Mouse (Mus musculus): Measurements from ENCODE around the gene Cox6b1. TPM values are rescaled to one million over a fixed set of nuclear protein-coding genes. Genes with fewer than 3 reads are reported as not detected.

Gene Cox6b1
- polyA plus RNA-seq, 1 experiment from 2014 or later: 848 TPM

- no peaks in the 10 kb centered on the region for H3K9me3 ChIP-seq (replicated peaks)
- no peak overlapping the region for H3K4me2 ChIP-seq (replicated peaks)
- 48% methylated on average over 5 of the region's 5 CpGs for WGBS
- H3K9ac ChIP-seq: no peak overlapping the region
- H3K27me3 ChIP-seq: no peaks in the 10 kb centered on the region
- H3K27ac ChIP-seq (replicated peaks): no peak overlapping the region
- H3K36me3 ChIP-seq: no peaks in the 10 kb centered on the region
- no peak overlapping the region for H3K4me3 ChIP-seq (replicated peaks)
- ATAC-seq (ENCODE audit: insufficient number of reproducible peaks, low FRiP score, low TSS enrichment, low read depth): no peak
- peaks cover 9% of the 10 kb centered on the region for H3K4me1 ChIP-seq
Measured at GRCm38 (mm10) chr7:30592772-30593423, 33.1 kb downstream of the Cox6b1 start.

- Histone ChIP-seq H3K27ac (replicated peaks) (no peak overlapping the region), H3K9ac (no peak overlapping the region)
- 51% methylated on average over 4 of the region's 4 CpGs for WGBS
Measured at GRCm38 (mm10) chr7:30591605-30591951, 34.4 kb downstream of the Cox6b1 start.

DNA sequence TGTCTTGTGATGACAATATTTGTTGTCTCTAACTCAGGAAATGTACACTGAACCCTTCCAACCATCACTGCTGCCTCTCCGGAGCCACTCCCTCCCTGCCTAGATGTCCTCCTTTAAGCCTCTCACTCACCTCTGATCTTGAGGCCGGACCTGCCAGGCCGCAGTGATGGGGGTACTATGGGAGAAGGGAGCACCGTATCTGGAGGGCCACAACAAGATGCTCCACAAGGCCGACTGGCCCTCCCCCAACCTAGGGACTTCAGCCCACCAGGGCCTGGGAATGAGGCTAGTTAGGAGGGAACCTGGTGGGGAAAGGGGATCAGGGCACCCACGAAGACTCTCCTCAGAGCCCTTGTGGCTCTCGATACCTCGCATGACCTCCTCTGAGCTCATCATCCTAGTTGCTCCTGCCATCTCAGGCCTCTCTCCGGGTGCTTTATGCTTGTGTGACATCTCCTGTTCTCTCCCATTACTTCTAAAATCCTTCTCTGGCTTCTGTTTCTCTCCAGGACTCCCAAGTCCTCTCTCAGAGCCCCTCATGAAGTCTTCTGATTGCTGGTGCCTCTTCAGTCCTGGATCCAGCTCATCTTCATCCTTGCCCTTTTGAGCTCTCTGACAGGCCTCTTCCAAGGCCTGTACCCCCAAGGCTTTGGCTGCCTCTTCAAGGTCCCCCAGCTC, 34.9 kb downstream of the Cox6b1 start:
- Histone ChIP-seq H3K4me1 (peaks cover 25% of the 10 kb centered on the region), H3K4me3 (replicated peaks) (no peak overlapping the region), H3K36me3 (peaks cover 9% of the 10 kb centered on the region), H3K9me3 (replicated peaks) (no peaks in the 10 kb centered on the region), H3K27ac (replicated peaks) (no peak overlapping the region), H3K9ac (no peak overlapping the region), H3K27me3 (no peaks in the 10 kb centered on the region), H3K4me2 (replicated peaks) (no peak overlapping the region)
- 77% methylated on average over 9 of the region's 9 CpGs for WGBS
- no peak for ATAC-seq (ENCODE audit: insufficient number of reproducible peaks, low FRiP score, low TSS enrichment, low read depth)

More at GRCm38 (mm10) chr7:30591605-30591951, 34.4 kb downstream of the Cox6b1 start:
- no peak for ATAC-seq (ENCODE audit: insufficient number of reproducible peaks, low FRiP score, low TSS enrichment, low read depth)
- Histone ChIP-seq H3K4me2 (replicated peaks) (no peak overlapping the region), H3K9me3 (replicated peaks) (no peaks in the 10 kb centered on the region), H3K27me3 (no peaks in the 10 kb centered on the region), H3K36me3 (peaks cover 4% of the 10 kb centered on the region), H3K4me1 (peaks cover 22% of the 10 kb centered on the region), H3K4me3 (replicated peaks) (no peak overlapping the region)

- no peaks in the 10 kb centered on the region for H3K9me3 ChIP-seq (replicated peaks)
- peaks cover 23% of the 10 kb centered on the region for H3K36me3 ChIP-seq
- peak overlapping the region; percentile 94 for H3K27ac ChIP-seq (replicated peaks)
- peak overlapping the region; percentile 85 for H3K4me2 ChIP-seq (replicated peaks)
- peaks cover 25% of the 10 kb centered on the region for H3K4me1 ChIP-seq
- 28% methylated on average over 40 of the region's 40 CpGs for WGBS
- H3K4me3 ChIP-seq (replicated peaks): peak overlapping the region; percentile 92
- peak overlapping the region; percentile 76 for H3K9ac ChIP-seq
- peak; percentile 53 for ATAC-seq (ENCODE audit: insufficient number of reproducible peaks, low FRiP score, low TSS enrichment, low read depth)
- no peaks in the 10 kb centered on the region for H3K27me3 ChIP-seq
Measured at GRCm38 (mm10) chr7:30589435-30590301, 36.3 kb downstream of the Cox6b1 start.

GRCm38 (mm10) chr7:30588676-30589434, 37.1 kb downstream of the Cox6b1 start, which contains the start of gene Kmt2b:
Gene Kmt2b, minus strand, starts transcription at chr7:30588726.
- under 1% methylated on average over 52 of the region's 68 CpGs for WGBS
- Histone ChIP-seq H3K36me3 (peaks cover 31% of the 10 kb centered on the region), H3K9me3 (replicated peaks) (no peaks in the 10 kb centered on the region), H3K4me3 (replicated peaks) (peak within 1 kb of the TSS; percentile 92), H3K4me2 (replicated peaks) (peak within 1 kb of the TSS; percentile 85), H3K9ac (peak within 1 kb of the TSS; percentile 76), H3K27ac (replicated peaks) (peak within 1 kb of the TSS; percentile 94), H3K27me3 (no peaks in the 10 kb centered on the region), H3K4me1 (peaks cover 25% of the 10 kb centered on the region)
- ATAC-seq (ENCODE audit: insufficient number of reproducible peaks, low FRiP score, low TSS enrichment, low read depth): peak; percentile 96

- ATAC-seq (ENCODE audit: insufficient number of reproducible peaks, low FRiP score, low TSS enrichment, low read depth): peak; percentile 21; the same call in 1 of the 2 replicates
- no peaks in the 10 kb centered on the region for H3K27me3 ChIP-seq
- WGBS: under 1% methylated on average over 66 of the region's 67 CpGs
- H3K4me2 ChIP-seq (replicated peaks): peak overlapping the region; percentile 85
- peaks cover 39% of the 10 kb centered on the region for H3K36me3 ChIP-seq
- no peaks in the 10 kb centered on the region for H3K9me3 ChIP-seq (replicated peaks)
- peak overlapping the region; percentile 76 for H3K9ac ChIP-seq
- H3K4me3 ChIP-seq (replicated peaks): peak overlapping the region; percentile 92
- peaks cover 25% of the 10 kb centered on the region for H3K4me1 ChIP-seq
- H3K27ac ChIP-seq (replicated peaks): peak overlapping the region; percentile 94
Measured at GRCm38 (mm10) chr7:30587842-30588667, 37.9 kb downstream of the Cox6b1 start.

- peaks cover 54% of the 10 kb centered on the region for H3K36me3 ChIP-seq
- peak overlapping the region; percentile 85 for H3K4me2 ChIP-seq (replicated peaks)
- no peak for ATAC-seq (ENCODE audit: insufficient number of reproducible peaks, low FRiP score, low TSS enrichment, low read depth)
- H3K27me3 ChIP-seq: no peaks in the 10 kb centered on the region
- peak overlapping the region; percentile 1; the same call in 1 of the 2 replicates for H3K9ac ChIP-seq
- peaks cover 25% of the 10 kb centered on the region for H3K4me1 ChIP-seq
- H3K4me3 ChIP-seq (replicated peaks): peak overlapping the region; percentile 92; the same call in 1 of the 2 replicates
- no peak overlapping the region for H3K27ac ChIP-seq (replicated peaks)
- 90% methylated on average over 28 of the region's 28 CpGs for WGBS
- no peaks in the 10 kb centered on the region for H3K9me3 ChIP-seq (replicated peaks)
Measured at GRCm38 (mm10) chr7:30586455-30587020, 39.4 kb downstream of the Cox6b1 start.

DNA sequence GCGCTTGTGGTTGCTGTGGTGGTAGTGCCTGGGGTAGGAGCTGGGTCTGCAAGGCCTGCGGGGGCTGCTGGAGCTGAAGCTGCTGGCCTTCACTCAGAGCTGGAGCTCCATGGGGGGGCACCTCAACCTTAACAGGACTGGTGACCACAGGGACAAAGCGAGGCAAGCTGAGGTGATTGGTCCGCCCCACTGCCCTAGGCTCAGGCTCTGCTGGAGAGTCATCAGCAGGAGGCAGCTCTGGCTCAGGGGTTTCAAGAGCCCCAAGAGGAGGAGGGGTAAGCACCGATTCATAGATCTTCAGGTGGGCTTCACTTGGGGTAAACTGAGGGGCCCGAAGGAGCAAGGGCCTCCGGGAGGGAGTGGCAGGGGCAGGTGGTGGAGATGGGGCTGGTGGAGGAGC, 40.8 kb downstream of the Cox6b1 start:
- no peak overlapping the region for H3K4me3 ChIP-seq (replicated peaks)
- ATAC-seq (ENCODE audit: insufficient number of reproducible peaks, low FRiP score, low TSS enrichment, low read depth): no peak
- no peak overlapping the region for H3K27ac ChIP-seq (replicated peaks)
- H3K27me3 ChIP-seq: no peaks in the 10 kb centered on the region
- no peaks in the 10 kb centered on the region for H3K9me3 ChIP-seq (replicated peaks)
- H3K9ac ChIP-seq: no peak overlapping the region
- WGBS: 95% methylated on average over 7 of the region's 7 CpGs
- H3K36me3 ChIP-seq: peaks cover 66% of the 10 kb centered on the region
- H3K4me1 ChIP-seq: peaks cover 22% of the 10 kb centered on the region
- no peak overlapping the region for H3K4me2 ChIP-seq (replicated peaks)

GRCm38 (mm10) chr7:30584339-30584738, 41.6 kb downstream of the Cox6b1 start:
- no peak overlapping the region for H3K4me2 ChIP-seq (replicated peaks)
- ATAC-seq (ENCODE audit: insufficient number of reproducible peaks, low FRiP score, low TSS enrichment, low read depth): no peak
- no peak overlapping the region for H3K4me3 ChIP-seq (replicated peaks)
- H3K4me1 ChIP-seq: peaks cover 16% of the 10 kb centered on the region
- H3K27ac ChIP-seq (replicated peaks): no peak overlapping the region
- no peak overlapping the region for H3K9ac ChIP-seq
- WGBS: 94% methylated on average over 10 of the region's 10 CpGs
- H3K36me3 ChIP-seq: peaks cover 74% of the 10 kb centered on the region
- no peaks in the 10 kb centered on the region for H3K27me3 ChIP-seq
- no peaks in the 10 kb centered on the region for H3K9me3 ChIP-seq (replicated peaks)

- no peak overlapping the region for H3K27ac ChIP-seq (replicated peaks)
- no peak overlapping the region for H3K4me3 ChIP-seq (replicated peaks)
- H3K9me3 ChIP-seq (replicated peaks): no peaks in the 10 kb centered on the region
- H3K27me3 ChIP-seq: no peaks in the 10 kb centered on the region
- WGBS: 91% methylated on average over 16 of the region's 16 CpGs
- peaks cover 3% of the 10 kb centered on the region for H3K4me1 ChIP-seq
- no peak overlapping the region for H3K9ac ChIP-seq
- no peak for ATAC-seq (ENCODE audit: insufficient number of reproducible peaks, low FRiP score, low TSS enrichment, low read depth)
- peaks cover 98% of the 10 kb centered on the region for H3K36me3 ChIP-seq
- no peak overlapping the region for H3K4me2 ChIP-seq (replicated peaks)
Measured at GRCm38 (mm10) chr7:30581547-30581946, 44.4 kb downstream of the Cox6b1 start.

All from embryonic facial prominence, embryonic 15.5 days (tissue).